Mouse (Mus musculus): ENCODE measurements around the gene Nit1. TPM values are rescaled to one million over a fixed set of nuclear protein-coding genes. Genes with fewer than 3 reads are reported as not detected.

The Nit1 gene
- 57.5 and 61.3 TPM in 2 replicates for polyA plus RNA-seq (2015; fragmentation: Nextera tagmentation; extraction: Ambion mirVana)

- under 1% methylated on average over 53 of the region's 53 CpGs for WGBS
- no peaks in the 10 kb centered on the region for H3K27me3 ChIP-seq
- peak within 1 kb of the TSS; percentile 67 for H3K27ac ChIP-seq
- peak; percentile 96 for ATAC-seq
- H3K36me3 ChIP-seq: peaks cover 34% of the 10 kb centered on the region
- H3K9ac ChIP-seq (replicated peaks): peak within 1 kb of the TSS; percentile 85
- no peaks in the 10 kb centered on the region for H3K9me3 ChIP-seq
- H3K4me2 ChIP-seq (replicated peaks): peak within 1 kb of the TSS; percentile 84
- peak within 1 kb of the TSS; percentile 88 for H3K4me3 ChIP-seq (replicated peaks)
- peaks cover 36% of the 10 kb centered on the region for H3K4me1 ChIP-seq (replicated peaks)
These were observed at the start of gene Nit1, which contains the start of gene Pfdn2 for GRCm38 (mm10) chr1:171345225-171346094. Gene Nit1, minus strand, starts transcription at chr1:171345646. Gene Pfdn2, plus strand, starts transcription at chr1:171345670.

GRCm38 (mm10) chr1:171390101-171390500, 44.7 kb upstream of the Nit1 start:
- Histone ChIP-seq H3K36me3 (no peaks in the 10 kb centered on the region), H3K27ac (no peak overlapping the region), H3K9me3 (no peaks in the 10 kb centered on the region), H3K9ac (replicated peaks) (no peak overlapping the region), H3K4me3 (replicated peaks) (no peak overlapping the region), H3K4me2 (replicated peaks) (no peak overlapping the region), H3K4me1 (replicated peaks) (no peaks in the 10 kb centered on the region), H3K27me3 (no peaks in the 10 kb centered on the region)
- no peak for ATAC-seq
- WGBS: 82% methylated on average over 4 of the region's 4 CpGs

- Histone ChIP-seq H3K4me2 (replicated peaks) (no peak within 1 kb of the TSS), H3K9me3 (no peaks in the 10 kb centered on the region), H3K27me3 (peaks cover 5% of the 10 kb centered on the region; the same call in 1 of the 2 replicates), H3K9ac (replicated peaks) (no peak within 1 kb of the TSS), H3K36me3 (no peaks in the 10 kb centered on the region), H3K27ac (no peak within 1 kb of the TSS), H3K4me3 (replicated peaks) (no peak within 1 kb of the TSS), H3K4me1 (replicated peaks) (no peaks in the 10 kb centered on the region)
- WGBS: 87% methylated on average over 15 of the region's 15 CpGs
- no peak for ATAC-seq
These were observed 43.1 kb upstream of the Nit1 start, which contains the start of gene Arhgap30 for GRCm38 (mm10) chr1:171388376-171389102. Gene Arhgap30, plus strand, starts transcription at chr1:171388954.

GRCm38 (mm10) chr1:171387099-171387498, 41.7 kb upstream of the Nit1 start:
- WGBS: 20% methylated on average over 6 of the region's 6 CpGs
- H3K27me3 ChIP-seq: peaks cover 10% of the 10 kb centered on the region
- H3K27ac ChIP-seq: no peak overlapping the region
- H3K9ac ChIP-seq (replicated peaks): no peak overlapping the region; the same call in 1 of the 2 replicates
- H3K4me1 ChIP-seq (replicated peaks): no peaks in the 10 kb centered on the region
- H3K36me3 ChIP-seq: no peaks in the 10 kb centered on the region
- no peaks in the 10 kb centered on the region for H3K9me3 ChIP-seq
- 0 out of 2 replicates have a peak, but pooled peaks have one; percentile 19 for ATAC-seq
- H3K4me2 ChIP-seq (replicated peaks): no peak overlapping the region
- H3K4me3 ChIP-seq (replicated peaks): no peak overlapping the region

- Histone ChIP-seq H3K4me3 (replicated peaks) (no peak overlapping the region), H3K4me1 (replicated peaks) (peaks cover 6% of the 10 kb centered on the region; the same call in 1 of the 2 replicates), H3K9ac (replicated peaks) (no peak overlapping the region), H3K4me2 (replicated peaks) (no peak overlapping the region), H3K27me3 (peaks cover 22% of the 10 kb centered on the region), H3K9me3 (no peaks in the 10 kb centered on the region), H3K27ac (no peak overlapping the region), H3K36me3 (no peaks in the 10 kb centered on the region)
- no peak for ATAC-seq
- WGBS: 69% methylated on average over 9 of the region's 9 CpGs
These were observed 39.7 kb upstream of the Nit1 start for GRCm38 (mm10) chr1:171385171-171385570.

GRCm38 (mm10) chr1:171384361-171384760, 38.9 kb upstream of the Nit1 start:
- Histone ChIP-seq H3K4me2 (replicated peaks) (no peak overlapping the region), H3K9ac (replicated peaks) (no peak overlapping the region), H3K4me1 (replicated peaks) (peaks cover 13% of the 10 kb centered on the region), H3K9me3 (no peaks in the 10 kb centered on the region), H3K36me3 (no peaks in the 10 kb centered on the region), H3K27me3 (peaks cover 25% of the 10 kb centered on the region), H3K27ac (no peak overlapping the region), H3K4me3 (replicated peaks) (no peak overlapping the region)
- WGBS: 69% methylated on average over 9 of the region's 9 CpGs
- no peak for ATAC-seq

- H3K9me3 ChIP-seq: no peaks in the 10 kb centered on the region
- no peaks in the 10 kb centered on the region for H3K36me3 ChIP-seq
- H3K4me2 ChIP-seq (replicated peaks): no peak overlapping the region
- H3K27ac ChIP-seq: no peak overlapping the region
- H3K4me3 ChIP-seq (replicated peaks): no peak overlapping the region
- H3K9ac ChIP-seq (replicated peaks): no peak overlapping the region
- no peak for ATAC-seq
- peaks cover 25% of the 10 kb centered on the region for H3K27me3 ChIP-seq
- H3K4me1 ChIP-seq (replicated peaks): peaks cover 13% of the 10 kb centered on the region
- 84% methylated on average over 11 of the region's 11 CpGs for WGBS
These were observed 36.7 kb upstream of the Nit1 start for GRCm38 (mm10) chr1:171382096-171382620.

- WGBS: 2% methylated on average over 31 of the region's 31 CpGs
- Histone ChIP-seq H3K9me3 (no peaks in the 10 kb centered on the region), H3K4me1 (replicated peaks) (peaks cover 13% of the 10 kb centered on the region), H3K27me3 (peaks cover 25% of the 10 kb centered on the region), H3K27ac (no peak overlapping the region; the same call in 1 of the 2 replicates), H3K9ac (replicated peaks) (peak overlapping the region; percentile 60), H3K36me3 (no peaks in the 10 kb centered on the region), H3K4me3 (replicated peaks) (peak overlapping the region; percentile 38), H3K4me2 (replicated peaks) (peak overlapping the region; percentile 59)
- ATAC-seq: peak; percentile 88
These were observed 34.6 kb upstream of the Nit1 start for GRCm38 (mm10) chr1:171379935-171380599.

- H3K27me3 ChIP-seq: peaks cover 20% of the 10 kb centered on the region
- H3K27ac ChIP-seq: no peak overlapping the region
- H3K36me3 ChIP-seq: no peaks in the 10 kb centered on the region
- no peak overlapping the region for H3K4me2 ChIP-seq (replicated peaks)
- WGBS: 91% methylated on average over 6 of the region's 6 CpGs
- H3K9me3 ChIP-seq: no peaks in the 10 kb centered on the region
- peaks cover 20% of the 10 kb centered on the region for H3K4me1 ChIP-seq (replicated peaks)
- no peak overlapping the region for H3K9ac ChIP-seq (replicated peaks)
- ATAC-seq: no peak
- no peak overlapping the region for H3K4me3 ChIP-seq (replicated peaks)
These were observed 32.9 kb upstream of the Nit1 start for GRCm38 (mm10) chr1:171378298-171378697.

GRCm38 (mm10) chr1:171375646-171376097, 30.2 kb upstream of the Nit1 start:
- Histone ChIP-seq H3K36me3 (no peaks in the 10 kb centered on the region), H3K9me3 (no peaks in the 10 kb centered on the region), H3K27me3 (peaks cover 14% of the 10 kb centered on the region), H3K27ac (no peak overlapping the region), H3K4me3 (replicated peaks) (no peak overlapping the region), H3K9ac (replicated peaks) (no peak overlapping the region), H3K4me2 (replicated peaks) (no peak overlapping the region), H3K4me1 (replicated peaks) (peaks cover 19% of the 10 kb centered on the region)
- no peak for ATAC-seq
- WGBS: 49% methylated on average over 9 of the region's 9 CpGs

- ATAC-seq: 0 out of 2 replicates have a peak, but pooled peaks have one; percentile 24
- no peak overlapping the region for H3K9ac ChIP-seq (replicated peaks)
- WGBS: 0% methylated on average over 3 of the region's 4 CpGs
These were observed 28.5 kb upstream of the Nit1 start for GRCm38 (mm10) chr1:171373946-171374345.

More at GRCm38 (mm10) chr1:171373946-171374345, 28.5 kb upstream of the Nit1 start:
- Histone ChIP-seq H3K27me3 (peaks cover 17% of the 10 kb centered on the region), H3K4me3 (replicated peaks) (no peak overlapping the region), H3K36me3 (no peaks in the 10 kb centered on the region), H3K9me3 (no peaks in the 10 kb centered on the region), H3K4me1 (replicated peaks) (peaks cover 7% of the 10 kb centered on the region; the same call in 1 of the 2 replicates), H3K27ac (no peak overlapping the region), H3K4me2 (replicated peaks) (no peak overlapping the region)

Data from midbrain, embryonic 13.5 days (tissue).